Comparison of ENCODE assay signal across 7 mouse cellular contexts in genomic region chr9:63941747-63942607, GRCm38 (mm10).
A peak's percentile ranks its signal among the peaks of the same experiment; 100 is the strongest.
DNase-seq lines count a peak whose midpoint lies in the region; ATAC-seq lines count a peak whose summit lies in the region.

No protein-coding gene starts in this region.

- H3K4me1 ChIP-seq in limb, embryonic 11.5 days (ENCODE audit: control insufficient read depth, insufficient read depth, low read length) = peaks cover 5% of the 10 kb centered on the region
- H3K4me1 ChIP-seq in stomach, embryonic 15.5 days = peaks cover 15% of the 10 kb centered on the region

- H3K27me3 ChIP-seq in limb, embryonic 11.5 days (ENCODE audit: control insufficient read depth, insufficient read depth, low read length) = no peaks in the 10 kb centered on the region
- no peaks in the 10 kb centered on the region for H3K27me3 ChIP-seq in stomach, embryonic 15.5 days (replicated peaks)

- H3K9me3 ChIP-seq in limb, embryonic 11.5 days (ENCODE audit: control insufficient read depth, low read length) = no peaks in the 10 kb centered on the region
- no peaks in the 10 kb centered on the region for H3K9me3 ChIP-seq in stomach, embryonic 15.5 days

- H3K4me3 ChIP-seq in limb, embryonic 11.5 days (ENCODE audit: low read depth, low read length) = no peak overlapping the region
- no peak overlapping the region for H3K4me3 ChIP-seq in stomach, embryonic 15.5 days (replicated peaks)

- no peak overlapping the region for H3K27ac ChIP-seq in limb, embryonic 11.5 days (replicated peaks; ENCODE audit: low read depth, low read length)
- peak overlapping the region; percentile 78 for H3K27ac ChIP-seq in stomach, embryonic 15.5 days

- 0 out of 2 replicates have a peak, but pooled peaks have one; percentile 35 for ATAC-seq in limb, embryonic 11.5 days (ENCODE audit: insufficient number of reproducible peaks, low FRiP score, low TSS enrichment, low read depth)
- peak; percentile 92 for ATAC-seq in stomach, embryonic 15.5 days (ENCODE audit: insufficient read depth, low FRiP score, low read depth)

- intact Hi-C loops in gastrocnemius, postnatal 36 days (cut with DNase I) = no loop called here

- DNase-seq in Muller cell, postnatal 12 days (ENCODE audit: inconsistent ontology term) = peak; percentile 84
- DNase-seq in adrenal gland, postnatal 14 days = peak; percentile 84
- peak; percentile 37 to 51 for DNase-seq in gastrocnemius, postnatal 36 days
- DNase-seq in limb, embryonic 11.5 days (ENCODE audit: low spot score) = peak; percentile 43
- DNase-seq in right cerebral cortex, postnatal 14 days = no peak
- DNase-seq in right cerebral cortex, postnatal 10 days (ENCODE audit: low spot score in 2 of 2) = no peak

- 55% methylated on average over 12 of the region's 12 CpGs for whole genome bisulfite sequencing in limb, embryonic 11.5 days
- WGBS in stomach, embryonic 15.5 days = 47% methylated on average over 12 of the region's 12 CpGs

- H3K36me3 ChIP-seq in limb, embryonic 11.5 days (ENCODE audit: control insufficient read depth, insufficient read depth, low read length) = no peaks in the 10 kb centered on the region
- H3K36me3 ChIP-seq in stomach, embryonic 15.5 days = no peaks in the 10 kb centered on the region

- H3K4me2 ChIP-seq in limb, embryonic 11.5 days (ENCODE audit: low read depth, severe bottlenecking) = no peak overlapping the region
- no peak overlapping the region for H3K4me2 ChIP-seq in stomach, embryonic 15.5 days

- 0 out of 2 replicates have a peak overlapping the region, but pooled peaks have one; percentile 52 for H3K9ac ChIP-seq in limb, embryonic 11.5 days (ENCODE audit: low read length)
- H3K9ac ChIP-seq in stomach, embryonic 15.5 days = no peak overlapping the region

Comparison
In these comparisons a context has a peak if more than half of its experiments do, and no peak if none do; other contexts are left out.
1. DNase-seq: peak in Muller cell, postnatal 12 days (single experiment), adrenal gland, postnatal 14 days (single experiment), gastrocnemius, postnatal 36 days (2 of 2) and limb, embryonic 11.5 days (single experiment); none in right cerebral cortex, postnatal 14 days (single experiment) and right cerebral cortex, postnatal 10 days (0 of 2).